Mouse (Mus musculus) limb, embryonic 12.5 days (tissue): ENCODE measurements around the gene S100a5. TPM values are rescaled to one million over a fixed set of nuclear protein-coding genes. Genes with fewer than 3 reads are reported as not detected.

Source experiments
- ATAC-seq: fragments of 200-750 bp; cut with Nextera tagmentation; 2 replicates; pipeline ENCODE4 v1.8.0; 2017; ENCODE audit warnings: low read depth, moderate TSS enrichment; ENCODE audit not compliant: insufficient number of reproducible peaks, insufficient read depth, low FRiP score, low TSS enrichment
- H3K27ac ChIP-seq: fragments of 300-500 bp; sonication (generic); 2 replicates; pipeline ENCODE4 v1.5.1; 2016; ENCODE audit warnings: mild to moderate bottlenecking, moderate library complexity
- H3K27me3 ChIP-seq: fragments of 300-500 bp; sonication (generic); 2 replicates; pipeline ENCODE4 v1.6.1; 2016; ENCODE audit warnings: mild to moderate bottlenecking, moderate library complexity
- H3K36me3 ChIP-seq: fragments of 300-500 bp; sonication (generic); 2 replicates; pipeline ENCODE4 v1.6.1; 2016; ENCODE audit warnings: mild to moderate bottlenecking, moderate library complexity
- H3K4me1 ChIP-seq: fragments of 300-500 bp; sonication (generic); replicated peaks from 2 replicates; pipeline ENCODE4 v1.6.1; 2016
- H3K4me2 ChIP-seq: fragments of 300-500 bp; sonication (generic); 2 replicates; pipeline ENCODE4 v1.6.1; 2016; ENCODE audit warnings: mild to moderate bottlenecking, moderate library complexity
- H3K4me3 ChIP-seq: fragments of 300-500 bp; sonication (generic); replicated peaks from 2 replicates; pipeline ENCODE4 v1.5.1; 2016; ENCODE audit warnings: mild to moderate bottlenecking
- H3K9ac ChIP-seq: fragments of 300-500 bp; sonication (generic); replicated peaks from 2 replicates; pipeline ENCODE4 v1.6.1; 2016; ENCODE audit warnings: mild to moderate bottlenecking, moderate library complexity
- H3K9me3 ChIP-seq: fragments of 300-500 bp; sonication (generic); 2 replicates; pipeline ENCODE4 v1.6.1; 2016; ENCODE audit warnings: mild to moderate bottlenecking, moderate library complexity
- WGBS: fragments of 180-500 bp; shearing (Covaris S2); methylation state at CpG from one replicate; pipeline ENCODE4 v1.1.7; 2016; 5-methylcytosine and 5-hydroxymethylcytosine counted together
- polyA plus RNA-seq: library from polyadenylated mRNA; unstranded; fragments of >200 nt; fragmentation: Nextera tagmentation; extraction: Ambion mirVana; gene quantifications from 2 replicates; pipeline ENCODE4 v1.2.1, GENCODE M21; 2016

S100a5 gene
- polyA plus RNA-seq, 1 experiment from 2014 or later = not detected

DNA sequence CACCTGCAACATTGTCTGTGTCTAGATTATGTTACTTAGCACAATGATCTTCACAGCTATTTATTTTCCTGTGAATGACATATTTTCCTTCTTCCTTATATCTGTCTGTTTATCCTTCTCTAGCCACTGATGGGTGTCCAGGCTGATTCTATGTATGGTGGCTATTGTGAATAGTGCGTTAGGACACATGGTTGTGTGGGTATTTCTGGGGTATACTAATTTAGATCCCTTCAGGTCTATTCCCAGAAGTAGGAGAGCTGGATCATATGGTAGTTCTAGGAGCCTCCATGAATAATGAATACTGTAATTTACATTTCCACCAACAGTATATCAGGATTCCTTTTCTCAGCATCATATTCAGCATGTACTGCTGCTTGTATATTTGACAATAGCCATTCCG, 41.5 kb downstream of the S100a5 start:
- Histone ChIP-seq H3K4me2 (no peak overlapping the region), H3K9ac (no peak overlapping the region), H3K9me3 (no peaks in the 10 kb centered on the region), H3K27me3 (peaks cover 11% of the 10 kb centered on the region; the same call in 1 of the 2 replicates), H3K27ac (no peak overlapping the region), H3K36me3 (no peaks in the 10 kb centered on the region), H3K4me1 (no peaks in the 10 kb centered on the region), H3K4me3 (no peak overlapping the region)
- ATAC-seq = no peak
- WGBS = 89% methylated on average over 2 of the region's 2 CpGs

DNA sequence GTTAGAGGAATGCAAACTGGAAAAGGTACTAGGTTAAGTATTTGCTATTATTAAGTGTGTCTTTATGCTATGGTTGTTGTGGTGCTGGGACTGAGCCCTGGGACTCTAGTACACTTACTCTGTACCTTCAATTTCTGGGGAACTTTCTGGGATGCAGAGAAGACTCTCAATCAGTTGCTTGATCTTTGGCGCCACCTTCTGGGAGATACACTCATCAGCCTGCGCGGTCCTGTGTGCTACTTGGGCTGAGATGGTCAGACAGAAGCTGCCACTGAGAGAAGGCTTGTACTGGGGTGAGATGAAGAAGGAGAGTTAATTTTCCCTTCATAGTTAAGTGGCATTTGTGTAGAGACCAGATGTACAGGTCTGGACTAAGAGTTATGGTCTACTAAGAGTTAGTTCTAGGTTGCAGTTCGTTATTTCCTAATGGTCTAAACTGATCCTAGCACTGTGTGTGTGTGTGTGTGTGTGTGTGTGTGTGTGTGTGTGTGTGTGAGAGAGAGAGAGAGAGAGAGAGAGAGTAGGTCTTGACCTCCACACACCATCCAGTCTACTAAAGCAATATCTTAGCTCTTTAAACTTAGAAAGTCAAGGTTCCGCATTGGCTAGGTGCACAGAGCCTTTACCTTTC, 44.7 kb downstream of the S100a5 start:
- H3K9ac ChIP-seq = no peak overlapping the region
- no peaks in the 10 kb centered on the region for H3K9me3 ChIP-seq
- ATAC-seq = peak; percentile 66; the same call in 1 of the 2 replicates
- H3K27me3 ChIP-seq = peaks cover 15% of the 10 kb centered on the region; the same call in 1 of the 2 replicates
- WGBS = 35% methylated on average over 5 of the region's 5 CpGs
- no peaks in the 10 kb centered on the region for H3K36me3 ChIP-seq
- H3K4me1 ChIP-seq = no peaks in the 10 kb centered on the region
- H3K4me3 ChIP-seq = no peak overlapping the region
- no peak overlapping the region for H3K4me2 ChIP-seq
- no peak overlapping the region for H3K27ac ChIP-seq

GRCm38 (mm10) chr3:90653717-90654116, 45.4 kb downstream of the S100a5 start, which contains the start of gene S100a7a:
S100a7a (plus strand) TSS chr3:90654017.
- H3K27me3 ChIP-seq = peaks cover 15% of the 10 kb centered on the region; the same call in 1 of the 2 replicates
- no peaks in the 10 kb centered on the region for H3K36me3 ChIP-seq
- no peaks in the 10 kb centered on the region for H3K9me3 ChIP-seq
- no peak within 1 kb of the TSS for H3K9ac ChIP-seq
- H3K4me2 ChIP-seq = no peak within 1 kb of the TSS
- no peaks in the 10 kb centered on the region for H3K4me1 ChIP-seq
- ATAC-seq = no peak
- no peak within 1 kb of the TSS for H3K4me3 ChIP-seq
- no peak within 1 kb of the TSS for H3K27ac ChIP-seq

DNA sequence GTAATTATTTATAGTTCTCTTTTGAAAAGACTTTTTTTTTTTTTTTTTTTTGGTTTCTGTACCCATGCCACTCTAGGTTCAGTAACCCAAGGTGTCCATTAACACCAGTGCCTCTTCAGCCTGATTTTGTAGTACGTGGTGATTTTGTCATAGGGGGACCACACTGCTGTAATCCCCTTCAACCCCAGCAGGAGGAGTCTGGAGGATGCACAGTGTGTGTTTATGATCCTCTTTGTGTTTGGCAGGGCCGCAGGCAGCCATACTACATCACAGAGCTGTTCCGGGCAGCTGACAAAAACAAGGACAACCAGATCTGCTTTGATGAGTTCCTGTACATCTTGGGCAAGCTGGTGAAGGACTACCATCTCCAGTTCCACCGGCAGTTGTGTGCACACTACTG, 49.1 kb downstream of the S100a5 start:
- H3K4me3 ChIP-seq = no peak overlapping the region
- no peak overlapping the region for H3K27ac ChIP-seq
- WGBS = 78% methylated on average over 4 of the region's 4 CpGs
- no peaks in the 10 kb centered on the region for H3K36me3 ChIP-seq
- no peak overlapping the region for H3K4me2 ChIP-seq
- H3K9ac ChIP-seq = no peak overlapping the region
- no peak for ATAC-seq
- H3K27me3 ChIP-seq = peaks cover 15% of the 10 kb centered on the region; the same call in 1 of the 2 replicates
- no peaks in the 10 kb centered on the region for H3K4me1 ChIP-seq
- no peaks in the 10 kb centered on the region for H3K9me3 ChIP-seq

GRCm38 (mm10) chr3:90659364-90660044, 51.2 kb downstream of the S100a5 start:
- ATAC-seq = no peak
- no peaks in the 10 kb centered on the region for H3K36me3 ChIP-seq

More at GRCm38 (mm10) chr3:90659364-90660044, 51.2 kb downstream of the S100a5 start:
- no peak overlapping the region for H3K4me2 ChIP-seq
- H3K4me3 ChIP-seq = no peak overlapping the region
- H3K27me3 ChIP-seq = peaks cover 3% of the 10 kb centered on the region; the same call in 1 of the 2 replicates
- H3K9me3 ChIP-seq = no peaks in the 10 kb centered on the region
- H3K4me1 ChIP-seq = no peaks in the 10 kb centered on the region
- H3K9ac ChIP-seq = no peak overlapping the region
- H3K27ac ChIP-seq = no peak overlapping the region

Other genes with a start within 250 kb of the S100a5 start
- 43.6 and 43.8 TPM in 2 replicates for gene Slc27a3, start 218.6 kb upstream of the S100a5 start, polyA plus RNA-seq
- gene Ints3, start 174.9 kb upstream of the S100a5 start, polyA plus RNA-seq = 43.4 and 44.5 TPM in 2 replicates
- 2.7 and 3.8 TPM in 2 replicates for gene Npr1, start 142.7 kb upstream of the S100a5 start, polyA plus RNA-seq
- 329 and 362 TPM in 2 replicates for gene Ilf2, start 132.4 kb upstream of the S100a5 start, polyA plus RNA-seq
- gene Snapin, start 117.5 kb upstream of the S100a5 start, polyA plus RNA-seq = 66.2 and 71.3 TPM in 2 replicates
- gene Chtop, start 99.0 kb upstream of the S100a5 start, polyA plus RNA-seq = 210 and 213 TPM in 2 replicates
- gene S100a1, start 94.1 kb upstream of the S100a5 start, polyA plus RNA-seq = 7.3 and 8.3 TPM in 2 replicates
- 19.8 and 20.1 TPM in 2 replicates for gene S100a13, start 94.1 kb upstream of the S100a5 start, polyA plus RNA-seq
- gene S100a14, start 81.7 kb upstream of the S100a5 start, polyA plus RNA-seq = 0.20 and 1.0 TPM in 2 replicates
- gene S100a16, start 71.3 kb upstream of the S100a5 start, polyA plus RNA-seq = 39.6 and 43.7 TPM in 2 replicates
- gene S100a3, start 47.9 kb upstream of the S100a5 start, polyA plus RNA-seq = 0.06 and 0.16 TPM in 2 replicates
- not detected in 2 replicates for gene S100a2, start 18.3 kb upstream of the S100a5 start, polyA plus RNA-seq
- gene Gm42674, start 6.6 kb upstream of the S100a5 start, polyA plus RNA-seq = not detected in 2 replicates
- gene S100a4, start 4.8 kb upstream of the S100a5 start, polyA plus RNA-seq = 3.5 and 4.7 TPM in 2 replicates
- 25.4 and 30.1 TPM in 2 replicates for gene S100a6, start 4.4 kb downstream of the S100a5 start, polyA plus RNA-seq
- 0.17 TPM in 1 of 2 replicates, not detected in the other for gene S100a7a, start 45.5 kb downstream of the S100a5 start, polyA plus RNA-seq
- gene S100a8, start 60.5 kb downstream of the S100a5 start, polyA plus RNA-seq = 7.1 and 7.3 TPM in 2 replicates
- 3.3 and 3.8 TPM in 2 replicates for gene S100a9, start 87.2 kb downstream of the S100a5 start, polyA plus RNA-seq
- gene Pglyrp4, start 118.4 kb downstream of the S100a5 start, polyA plus RNA-seq = not detected in 2 replicates
- gene Gm5849, start 169.4 kb downstream of the S100a5 start, polyA plus RNA-seq = not detected in 2 replicates